Mouse (Mus musculus) E14TG2a.4 (cell line): ENCODE measurements around the gene Gbx1.

ENCODE experiments used
- H3K27me3 ChIP-seq: 2 replicates; pipeline ENCODE4 v1.6.1; 2014; ENCODE audit warnings: low read length, control low read depth; ENCODE audit not compliant: insufficient read depth
- H3K36me3 ChIP-seq: 2 replicates; pipeline ENCODE4 v1.6.1; 2014; ENCODE audit warnings: low read length, control low read depth; ENCODE audit not compliant: insufficient read depth
- H3K4me1 ChIP-seq: replicated peaks from 2 replicates; pipeline ENCODE4 v1.6.1; 2014; ENCODE audit warnings: low read depth, low read length, control low read depth
- H3K4me3 ChIP-seq: replicated peaks from 2 replicates; pipeline ENCODE4 v1.5.1; 2014; ENCODE audit warnings: mild to moderate bottlenecking, low read length
- H3K9me3 ChIP-seq: 2 replicates; pipeline ENCODE4 v1.6.1; 2014; ENCODE audit warnings: low read length, control low read depth
- CTCF ChIP-seq: conservative IDR thresholded peaks from 2 replicates; pipeline ENCODE4 v1.5.1; 2014; ENCODE audit warnings: low read length
- NANOG ChIP-seq: IDR thresholded peaks from 2 replicates; pipeline ENCODE4 v1.6.1; 2014; ENCODE audit warnings: borderline replicate concordance, low read length, mixed read lengths
- POU5F1 ChIP-seq: IDR thresholded peaks from 2 replicates; pipeline ENCODE4 v1.6.1; 2014; ENCODE audit warnings: low read length, borderline replicate concordance

Gene Gbx1

DNA sequence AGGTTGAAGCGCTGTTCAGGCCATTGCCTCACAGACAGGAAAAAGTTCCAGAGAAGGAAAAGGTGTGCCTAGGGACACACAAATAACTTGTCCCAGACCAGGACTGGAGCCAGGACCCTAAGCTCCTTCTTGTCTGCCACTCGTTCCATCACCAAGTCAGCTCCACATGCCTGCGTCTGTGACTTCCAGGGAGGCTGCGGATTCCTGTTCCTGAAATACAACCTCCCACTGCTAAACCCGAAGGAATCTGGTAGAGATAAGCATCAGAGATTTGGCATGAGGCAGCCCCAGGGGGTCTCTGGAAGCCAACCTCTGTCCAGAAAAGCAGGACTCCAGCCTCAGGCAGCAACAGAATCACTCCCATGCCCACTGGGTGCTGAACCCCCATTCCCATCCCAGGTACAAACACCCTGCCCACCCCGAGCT lies 14.2 kb upstream of the Gbx1 start:
- Histone ChIP-seq H3K4me3 (no peak overlapping the region), H3K4me1 (peaks cover 49% of the 10 kb centered on the region), H3K9me3 (no peaks in the 10 kb centered on the region), H3K27me3 (peaks cover 21% of the 10 kb centered on the region), H3K36me3 (no peaks in the 10 kb centered on the region)
- no peak for TF ChIP-seq NANOG
- no peak for TF ChIP-seq POU5F1
- no peak for TF ChIP-seq CTCF

DNA sequence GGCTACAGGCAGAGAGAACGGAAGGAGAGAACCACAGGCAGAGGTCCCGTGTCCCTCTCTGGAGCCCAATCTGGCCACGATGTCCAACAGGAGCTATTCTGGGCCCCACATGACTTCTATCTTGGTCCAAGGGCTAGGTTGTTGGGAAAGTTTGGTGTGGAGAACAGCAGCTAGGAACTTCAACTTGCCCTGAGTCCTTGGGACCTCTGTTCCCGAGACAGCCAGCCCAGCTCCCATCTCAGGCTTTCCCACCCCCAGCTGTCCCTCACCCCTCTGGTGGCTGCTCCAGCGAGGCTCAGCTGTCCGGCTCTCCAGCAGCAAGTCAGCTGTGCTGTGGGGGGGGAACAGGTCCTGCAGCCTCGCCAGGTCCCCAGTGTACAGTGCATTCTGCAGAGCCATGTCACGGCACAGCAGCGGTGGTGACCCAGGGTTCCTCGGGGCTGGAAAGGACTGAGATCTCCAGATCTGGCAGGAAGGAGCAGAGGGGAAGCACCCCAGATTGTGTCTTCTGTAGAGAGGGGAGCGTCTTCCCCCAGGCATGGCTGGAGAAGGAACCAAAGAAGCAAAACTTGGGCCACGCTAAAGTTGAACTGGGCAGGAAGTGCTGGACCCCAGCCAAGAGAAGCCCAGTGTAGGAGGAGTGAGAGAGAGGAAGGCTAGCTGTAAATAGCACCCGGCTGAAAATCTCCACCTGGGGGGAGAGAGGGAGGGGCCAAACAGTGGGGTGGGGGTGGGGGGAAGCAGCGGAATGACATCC lies 13.6 kb upstream of the Gbx1 start, which contains the start of gene Asb10:
TSS of gene Asb10 (minus strand) at position 592 of the 757 bp plus-strand sequence.
- H3K4me3 ChIP-seq: peak within 1 kb of the TSS; percentile 65
- H3K9me3 ChIP-seq: no peaks in the 10 kb centered on the region
- peaks cover 49% of the 10 kb centered on the region for H3K4me1 ChIP-seq
- H3K36me3 ChIP-seq: no peaks in the 10 kb centered on the region
- TF ChIP-seq CTCF (no peak), NANOG (no peak), POU5F1 (no peak)
- H3K27me3 ChIP-seq: peaks cover 21% of the 10 kb centered on the region

DNA sequence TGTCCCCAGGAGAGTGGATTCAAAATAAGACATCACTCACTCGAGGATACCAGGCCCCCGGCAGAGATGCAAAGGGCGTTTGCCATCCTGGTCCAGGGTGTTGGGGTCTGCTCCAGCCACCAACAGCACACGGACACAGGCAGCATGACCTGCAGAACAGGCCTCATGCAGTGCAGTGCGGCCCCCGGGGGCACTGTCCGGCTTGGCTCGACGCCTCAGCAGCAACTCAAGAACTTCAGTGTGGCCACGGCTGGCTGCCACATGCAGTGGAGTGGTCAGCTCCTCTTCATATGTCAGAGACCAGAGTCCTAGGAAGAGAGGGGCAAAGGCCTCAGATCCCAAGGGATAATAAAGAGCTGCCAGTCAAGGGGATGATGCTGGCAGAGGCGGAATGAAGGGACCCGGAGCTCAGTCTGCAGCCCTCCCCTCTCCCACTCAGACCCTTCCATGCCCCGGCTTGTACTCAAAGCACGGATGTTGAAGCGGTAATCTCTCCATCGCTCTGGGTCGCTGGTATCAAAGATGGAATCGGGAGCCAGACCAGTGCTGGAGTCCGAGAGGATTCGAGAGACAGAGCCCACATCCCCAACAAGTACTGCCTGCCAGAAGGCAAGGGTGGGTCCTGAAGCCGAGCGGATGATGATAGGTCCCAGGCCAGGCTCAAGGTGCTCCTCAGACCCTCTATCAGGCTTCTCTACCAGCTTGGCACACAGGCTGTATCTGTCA lies 12.7 kb upstream of the Gbx1 start:
- Histone ChIP-seq H3K4me1 (peaks cover 49% of the 10 kb centered on the region), H3K4me3 (0 out of 2 replicates have a peak overlapping the region, but pooled peaks have one; percentile 35), H3K27me3 (peaks cover 21% of the 10 kb centered on the region), H3K9me3 (no peaks in the 10 kb centered on the region), H3K36me3 (no peaks in the 10 kb centered on the region)
- TF ChIP-seq CTCF: no peak
- no peak for TF ChIP-seq POU5F1
- no peak for TF ChIP-seq NANOG

DNA sequence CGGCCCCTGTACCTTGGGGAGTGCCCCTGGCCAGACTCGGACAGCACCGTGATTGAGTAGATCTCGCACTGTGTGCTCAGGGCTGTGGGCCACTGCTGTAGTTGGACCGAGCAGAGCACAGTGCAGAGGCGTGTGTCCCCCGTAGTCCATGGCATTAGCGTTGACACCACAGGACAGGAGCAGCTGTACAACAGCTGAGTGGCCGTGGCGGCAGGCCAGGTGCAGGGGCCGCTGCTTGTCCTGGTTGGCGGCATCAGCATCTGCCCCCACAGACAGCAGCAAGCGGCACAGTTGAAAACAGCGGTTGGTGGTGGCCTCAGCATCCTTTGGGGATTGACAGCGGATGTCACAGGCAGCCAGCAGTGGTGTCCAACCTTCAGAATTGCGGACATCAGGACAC lies 10.6 kb upstream of the Gbx1 start:
- Histone ChIP-seq H3K4me3 (peak overlapping the region; percentile 56), H3K4me1 (peaks cover 61% of the 10 kb centered on the region), H3K9me3 (no peaks in the 10 kb centered on the region), H3K36me3 (no peaks in the 10 kb centered on the region), H3K27me3 (peaks cover 29% of the 10 kb centered on the region)
- TF ChIP-seq POU5F1 (no peak), CTCF (no peak), NANOG (no peak)

DNA sequence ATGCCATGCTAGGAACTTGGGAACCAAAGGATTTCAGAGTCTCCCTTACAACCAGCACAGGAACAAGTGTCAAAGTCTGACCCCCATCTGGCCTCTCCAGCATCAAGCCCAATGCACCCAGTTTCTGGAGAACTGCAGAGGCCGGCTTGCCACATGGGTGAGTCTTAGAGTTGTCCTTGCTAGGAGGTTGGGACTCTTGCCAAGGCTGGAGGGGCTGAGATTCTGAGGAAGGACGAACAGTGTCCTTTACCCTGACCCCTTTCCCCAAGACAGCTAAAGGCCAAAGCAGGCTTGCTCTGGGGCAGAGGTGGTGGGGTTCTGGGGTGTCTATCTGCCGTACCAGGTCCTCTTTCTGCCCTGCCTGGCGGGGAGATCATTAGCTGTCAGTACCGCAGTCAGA lies 9.5 kb upstream of the Gbx1 start:
- H3K27me3 ChIP-seq: peaks cover 40% of the 10 kb centered on the region

DNA sequence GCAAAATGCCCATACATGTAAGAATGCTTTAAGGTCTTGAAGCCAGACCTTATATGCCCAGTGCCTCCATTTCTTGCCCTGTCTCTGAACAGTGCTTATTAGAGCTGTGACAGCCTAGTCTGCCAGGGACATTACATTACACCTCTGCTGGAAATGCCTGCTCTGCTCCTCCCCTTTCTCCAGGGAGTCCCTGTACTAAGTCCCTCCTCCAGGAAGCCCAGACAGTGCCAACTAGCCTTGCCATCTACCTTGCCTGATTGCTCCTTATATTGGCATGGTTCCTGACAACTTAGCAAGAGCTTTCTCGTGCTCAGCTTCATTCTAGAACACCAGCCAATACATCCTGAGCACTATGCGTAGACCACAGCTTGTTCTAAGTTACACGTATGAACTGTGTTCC lies 8.7 kb upstream of the Gbx1 start:
- no peak for TF ChIP-seq POU5F1
- TF ChIP-seq CTCF: no peak
- TF ChIP-seq NANOG: no peak
- H3K9me3 ChIP-seq: no peaks in the 10 kb centered on the region
- no peak overlapping the region for H3K4me3 ChIP-seq
- H3K36me3 ChIP-seq: no peaks in the 10 kb centered on the region
- peaks cover 45% of the 10 kb centered on the region for H3K4me1 ChIP-seq
- H3K27me3 ChIP-seq: peaks cover 48% of the 10 kb centered on the region

More for the DNA sequence above, 9.5 kb upstream of the Gbx1 start:
- Histone ChIP-seq H3K4me3 (no peak overlapping the region), H3K9me3 (no peaks in the 10 kb centered on the region), H3K4me1 (peaks cover 51% of the 10 kb centered on the region), H3K36me3 (no peaks in the 10 kb centered on the region)
- TF ChIP-seq NANOG (no peak), CTCF (no peak), POU5F1 (no peak)

DNA sequence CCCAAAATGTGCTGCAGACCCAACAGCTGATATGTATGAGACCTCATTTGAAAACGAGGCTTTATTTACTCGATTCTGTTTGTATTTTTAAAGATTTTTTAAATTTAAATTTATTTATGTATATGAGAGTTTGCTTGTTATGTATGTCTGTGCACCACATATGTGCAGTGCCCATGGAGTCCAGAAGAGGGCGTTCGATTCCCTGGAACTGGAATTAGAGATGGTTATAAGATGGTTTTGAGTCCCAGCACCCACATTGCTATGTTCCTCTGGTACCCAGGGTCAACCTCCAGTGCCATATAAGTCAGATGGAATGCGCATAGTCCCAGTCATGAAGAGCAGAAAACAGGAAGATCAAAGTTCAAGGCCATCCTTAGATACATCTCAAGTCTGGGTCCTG lies 7.3 kb upstream of the Gbx1 start:
- H3K36me3 ChIP-seq: no peaks in the 10 kb centered on the region
- peaks cover 48% of the 10 kb centered on the region for H3K27me3 ChIP-seq
- H3K4me1 ChIP-seq: peaks cover 38% of the 10 kb centered on the region
- peak; percentile 64 for TF ChIP-seq CTCF
- TF ChIP-seq POU5F1: no peak
- H3K9me3 ChIP-seq: no peaks in the 10 kb centered on the region
- no peak overlapping the region for H3K4me3 ChIP-seq

DNA sequence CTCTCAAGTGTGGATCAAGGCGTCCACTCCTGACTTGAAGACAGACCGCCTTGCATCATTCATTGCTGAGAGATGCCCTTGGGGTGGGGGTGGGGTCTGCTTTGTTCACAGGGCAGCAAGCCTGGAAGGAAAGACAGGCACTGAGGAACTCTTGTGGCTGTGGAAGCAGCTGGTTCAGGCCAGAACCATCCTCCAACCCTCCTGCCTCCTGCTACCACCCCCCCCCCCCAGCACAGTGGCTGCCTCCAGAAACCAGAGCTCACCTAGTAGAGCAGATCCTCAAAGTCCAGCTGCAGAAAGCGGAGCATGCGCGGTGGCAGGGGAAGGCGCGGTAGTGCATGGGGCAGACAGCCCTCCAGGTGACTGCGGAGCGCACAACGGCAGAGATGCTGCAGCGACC lies 6.4 kb upstream of the Gbx1 start:
- peak overlapping the region; percentile 60 for H3K4me3 ChIP-seq
- TF ChIP-seq NANOG (no peak), CTCF (no peak), POU5F1 (no peak)
- H3K36me3 ChIP-seq: no peaks in the 10 kb centered on the region
- H3K27me3 ChIP-seq: peaks cover 57% of the 10 kb centered on the region
- H3K9me3 ChIP-seq: no peaks in the 10 kb centered on the region
- H3K4me1 ChIP-seq: peaks cover 38% of the 10 kb centered on the region
